Mouse (Mus musculus) CH12.LX (cell line): Measurements from ENCODE around the gene Serpind1. TPM values are rescaled to one million over a fixed set of nuclear protein-coding genes. Genes with fewer than 3 reads are reported as not detected.

Experiments
- DNase-seq: peaks from one replicate; pipeline ENCODE4 v3.0.0-alpha.2; 2013; ENCODE audit errors: extremely low read depth
- H3K27ac ChIP-seq: 2 replicates; pipeline ENCODE4 v1.5.1; 2012; ENCODE audit warnings: low read depth, mild to moderate bottlenecking, control low read depth, moderate library complexity; ENCODE audit not compliant: insufficient read depth
- H3K27me3 ChIP-seq: replicated peaks from 2 replicates; pipeline ENCODE3; 2012; ENCODE audit warnings: inconsistent platforms
- H3K36me3 ChIP-seq, 2 experiments: replicated peaks in 1 of 2; 2 replicates each; pipeline versions ENCODE3 to v1.6.1; 2012; ENCODE audit warnings: inconsistent platforms in 1 of 2, low read length in 1 of 2, mild to moderate bottlenecking in 1 of 2, mixed read lengths in 1 of 2, moderate library complexity in 1 of 2; ENCODE audit not compliant: control insufficient read depth in 1 of 2, insufficient read depth in 1 of 2
- H3K4me1 ChIP-seq, 2 experiments: 2 replicates each; pipeline ENCODE4 v1.6.1; 2012; ENCODE audit warnings: inconsistent platforms in 1 of 2, moderate library complexity in 1 of 2; ENCODE audit not compliant: insufficient read depth in 2 of 2, control insufficient read depth in 1 of 2
- H3K4me2 ChIP-seq: 2 replicates; pipeline ENCODE4 v1.6.1; 2012; ENCODE audit warnings: low read depth, mild to moderate bottlenecking, control low read depth; ENCODE audit not compliant: poor library complexity, insufficient read depth, severe bottlenecking
- H3K4me3 ChIP-seq, 3 experiments: fragments of 150-350 bp in 1 of 3; sonication (generic) in 1 of 3; replicated peaks in 1 of 3; 2 replicates each; pipeline versions ENCODE3 to v1.5.1; 2011 to 2012; ENCODE audit warnings: low read depth in 2 of 3, low read length in 2 of 3, mild to moderate bottlenecking in 2 of 3, moderate library complexity in 2 of 3, control low read depth in 1 of 3, improper control_type of control experiment in 1 of 3, inconsistent platforms in 1 of 3, mixed read lengths in 1 of 3; ENCODE audit not compliant: poor library complexity in 1 of 3
- H3K79me2 ChIP-seq: replicated peaks from 2 replicates; pipeline ENCODE4 v1.6.1; 2012; ENCODE audit warnings: mild to moderate bottlenecking, moderate library complexity; ENCODE audit not compliant: control insufficient read depth, poor library complexity, insufficient read depth, severe bottlenecking; ENCODE audit errors: extremely low read depth
- H3K9ac ChIP-seq: 2 replicates; pipeline ENCODE4 v1.6.1; 2012; ENCODE audit warnings: low read depth, mild to moderate bottlenecking, control low read depth, moderate library complexity; ENCODE audit not compliant: insufficient read depth
- H3K9me3 ChIP-seq: replicated peaks from 2 replicates; pipeline ENCODE3; 2012; ENCODE audit warnings: low read length, inconsistent platforms, mixed read lengths
- BHLHE40 ChIP-seq: IDR thresholded peaks from 2 replicates; pipeline ENCODE4 v1.6.1; 2011; ENCODE audit warnings: mild to moderate bottlenecking, low read depth, low read length, improper control_type of control experiment
- CHD1 ChIP-seq: IDR thresholded peaks from 2 replicates; pipeline ENCODE4 v1.6.1; 2012; ENCODE audit warnings: low read depth, low read length, improper control_type of control experiment, inconsistent platforms
- CHD2 ChIP-seq: IDR thresholded peaks from 2 replicates; pipeline ENCODE4 v1.6.1; 2011; ENCODE audit warnings: low read length, improper control_type of control experiment
- CTCF ChIP-seq, 2 experiments: IDR thresholded peaks in 1 of 2; conservative IDR thresholded peaks in 1 of 2; 2 replicates each; pipeline ENCODE4 v1.5.1; 2011 to 2012; ENCODE audit warnings: low read depth in 2 of 2, low read length in 2 of 2, improper control_type of control experiment in 1 of 2, inconsistent platforms in 1 of 2, mild to moderate bottlenecking in 1 of 2, moderate library complexity in 1 of 2
- E2F4 ChIP-seq: IDR thresholded peaks from 2 replicates; pipeline ENCODE4 v1.6.1; 2011; ENCODE audit warnings: low read depth, low read length, improper control_type of control experiment; ENCODE audit not compliant: insufficient replicate concordance
- ELF1 ChIP-seq: IDR thresholded peaks from 2 replicates; pipeline ENCODE4 v1.6.1; 2014; ENCODE audit warnings: low read depth, mild to moderate bottlenecking, inconsistent platforms, low read length, improper control_type of control experiment
- EP300 ChIP-seq: IDR thresholded peaks from 2 replicates; pipeline ENCODE4 v1.6.1; 2011; ENCODE audit warnings: low read length, improper control_type of control experiment
- ETS1 ChIP-seq: conservative IDR thresholded peaks from 2 replicates; pipeline ENCODE4 v1.6.1; 2012; ENCODE audit warnings: low read depth, mild to moderate bottlenecking, inconsistent platforms, low read length, improper control_type of control experiment, moderate library complexity
- GABPA ChIP-seq: IDR thresholded peaks from 2 replicates; pipeline ENCODE4 v1.6.1; 2012; ENCODE audit warnings: low read depth, low read length, improper control_type of control experiment, inconsistent platforms; ENCODE audit not compliant: insufficient replicate concordance
- HCFC1 ChIP-seq: IDR thresholded peaks from 2 replicates; pipeline ENCODE4 v1.6.1; 2012; ENCODE audit warnings: low read depth, mild to moderate bottlenecking, inconsistent platforms, low read length, improper control_type of control experiment
- IRF4 ChIP-seq: IDR thresholded peaks from 2 replicates; pipeline ENCODE4 v1.6.1; 2014; ENCODE audit warnings: low read depth, mild to moderate bottlenecking, inconsistent platforms, low read length, improper control_type of control experiment
- JUN ChIP-seq: IDR thresholded peaks from 2 replicates; pipeline ENCODE4 v1.6.1; 2011; ENCODE audit warnings: low read depth, mild to moderate bottlenecking, low read length, improper control_type of control experiment, moderate library complexity; ENCODE audit not compliant: insufficient read depth
- JUND ChIP-seq: conservative IDR thresholded peaks from 2 replicates; pipeline ENCODE4 v1.6.1; 2011; ENCODE audit warnings: low read depth, low read length, improper control_type of control experiment
- KAT2A ChIP-seq: IDR thresholded peaks from 2 replicates; pipeline ENCODE4 v1.6.1; 2012; ENCODE audit warnings: low read length, improper control_type of control experiment, inconsistent platforms; ENCODE audit not compliant: insufficient replicate concordance
- MAFK ChIP-seq: IDR thresholded peaks from 2 replicates; pipeline ENCODE4 v1.6.1; 2011; ENCODE audit warnings: low read length, improper control_type of control experiment; ENCODE audit not compliant: insufficient replicate concordance
- MAX ChIP-seq: IDR thresholded peaks from 2 replicates; pipeline ENCODE4 v1.6.1; 2011; ENCODE audit warnings: low read length, improper control_type of control experiment
- MAZ ChIP-seq: IDR thresholded peaks from 2 replicates; pipeline ENCODE4 v1.6.1; 2012; ENCODE audit warnings: low read depth, mild to moderate bottlenecking, inconsistent platforms, low read length, improper control_type of control experiment, moderate library complexity
- MEF2A ChIP-seq: IDR thresholded peaks from 2 replicates; pipeline ENCODE4 v1.6.1; 2014; ENCODE audit warnings: low read depth, mild to moderate bottlenecking, inconsistent platforms, low read length, improper control_type of control experiment, borderline replicate concordance
- MXI1 ChIP-seq: IDR thresholded peaks from 2 replicates; pipeline ENCODE4 v1.6.1; 2011; ENCODE audit warnings: mild to moderate bottlenecking, low read depth, low read length, improper control_type of control experiment
- MYC ChIP-seq: IDR thresholded peaks from 2 replicates; pipeline ENCODE4 v1.6.1; 2011; ENCODE audit warnings: low read depth, mild to moderate bottlenecking, improper control_type of control experiment, low read length
- NELFE ChIP-seq: IDR thresholded peaks from 2 replicates; pipeline ENCODE4 v1.6.1; 2011; ENCODE audit warnings: low read depth, low read length, improper control_type of control experiment
- NRF1 ChIP-seq: IDR thresholded peaks from 2 replicates; pipeline ENCODE4 v1.6.1; 2014; ENCODE audit warnings: low read depth, mild to moderate bottlenecking, inconsistent platforms, low read length, improper control_type of control experiment, moderate library complexity
- PAX5 ChIP-seq: IDR thresholded peaks from 2 replicates; pipeline ENCODE4 v1.6.1; 2012; ENCODE audit warnings: low read length, inconsistent platforms, mixed read lengths
- POLR2A ChIP-seq: IDR thresholded peaks from 2 replicates; pipeline ENCODE4 v1.6.1; 2011; ENCODE audit warnings: low read depth, mild to moderate bottlenecking, improper control_type of control experiment, low read length
- POLR2AphosphoS2 ChIP-seq: IDR thresholded peaks from 2 replicates; pipeline ENCODE4 v1.6.1; 2011; ENCODE audit warnings: low read depth, low read length, improper control_type of control experiment
- RAD21 ChIP-seq: IDR thresholded peaks from 2 replicates; pipeline ENCODE4 v1.6.1; 2011; ENCODE audit warnings: low read depth, mild to moderate bottlenecking, low read length, improper control_type of control experiment, moderate library complexity
- RCOR1 ChIP-seq: conservative IDR thresholded peaks from 2 replicates; pipeline ENCODE4 v1.6.1; 2012; ENCODE audit warnings: low read depth, mild to moderate bottlenecking, inconsistent platforms, low read length, improper control_type of control experiment
- SIN3A ChIP-seq: IDR thresholded peaks from 2 replicates; pipeline ENCODE4 v1.6.1; 2012; ENCODE audit warnings: low read length, improper control_type of control experiment, inconsistent platforms
- SMC3 ChIP-seq: IDR thresholded peaks from 2 replicates; pipeline ENCODE4 v1.6.1; 2011; ENCODE audit warnings: low read depth, low read length, improper control_type of control experiment
- TBP ChIP-seq: conservative IDR thresholded peaks from 2 replicates; pipeline ENCODE4 v1.6.1; 2011; ENCODE audit warnings: low read depth, low read length, improper control_type of control experiment
- TCF12 ChIP-seq: IDR thresholded peaks from 2 replicates; pipeline ENCODE4 v1.6.1; 2014; ENCODE audit warnings: low read depth, mild to moderate bottlenecking, inconsistent platforms, low read length, improper control_type of control experiment
- UBTF ChIP-seq: IDR thresholded peaks from 2 replicates; pipeline ENCODE4 v1.6.1; 2012; ENCODE audit warnings: low read depth, mild to moderate bottlenecking, inconsistent platforms, low read length, improper control_type of control experiment, moderate library complexity
- USF1 ChIP-seq: IDR thresholded peaks from 2 replicates; pipeline ENCODE4 v1.6.1; 2014; ENCODE audit warnings: low read depth, mild to moderate bottlenecking, inconsistent platforms, low read length, improper control_type of control experiment
- USF2 ChIP-seq: conservative IDR thresholded peaks from 2 replicates; pipeline ENCODE4 v1.6.1; 2011; ENCODE audit warnings: low read depth, low read length, improper control_type of control experiment
- ZC3H11A ChIP-seq: IDR thresholded peaks from 2 replicates; pipeline ENCODE4 v1.6.1; 2012; ENCODE audit warnings: low read depth, mild to moderate bottlenecking, inconsistent platforms, low read length, improper control_type of control experiment
- ZKSCAN1 ChIP-seq: IDR thresholded peaks from 2 replicates; pipeline ENCODE4 v1.6.1; 2012; ENCODE audit warnings: low read depth, inconsistent platforms, low read length, improper control_type of control experiment, borderline replicate concordance
- ZMIZ1 ChIP-seq: IDR thresholded peaks from 2 replicates; pipeline ENCODE4 v1.6.1; 2012; ENCODE audit warnings: low read depth, mild to moderate bottlenecking, inconsistent platforms, low read length, improper control_type of control experiment
- ZNF384 ChIP-seq: IDR thresholded peaks from 2 replicates; pipeline ENCODE4 v1.6.1; 2012; ENCODE audit warnings: low read depth, low read length, improper control_type of control experiment, inconsistent platforms
- dilution Hi-C: fragments of 300-500 bp; cut with MboI; formaldehyde crosslinking; loops from 2 replicates; pipeline ENCODE4 v1.14.3; 2020; ENCODE audit warnings: low sequenced_read_pairs; ENCODE audit not compliant: extremely low pct_unique_long_range_greater_than_20kb, extremely low pct_ligation_motif_present
- in situ Hi-C: fragments of 300-500 bp; cut with MboI; formaldehyde crosslinking; loops from 3 replicates; pipeline ENCODE4 v1.14.3; 2019; ENCODE audit warnings: low sequenced_read_pairs, low pct_ligation_motif_present, low pct_unique_long_range_greater_than_20kb, mixed read lengths
- polyA plus RNA-seq: library from polyadenylated mRNA; unstranded; fragments of >175 nt; gene quantifications from 2 replicates; pipeline ENCODE4 v1.2.1, GENCODE M21; 2012; ENCODE audit warnings: low read depth; ENCODE audit not compliant: insufficient read length
- total RNA-seq, 2 experiments: library from RNA; depleted of rRNA; stranded (reverse); fragments of 300-350 nt in 1 of 2; fragments of >200 nt in 1 of 2; gene quantifications; 2 replicates each; pipeline ENCODE4 v1.2.3; 2012 to 2014

Gene Serpind1
- total and polyA plus RNA-seq, 3 experiments, result 6.8 to 15.6 (median 13.9) TPM

DNA sequence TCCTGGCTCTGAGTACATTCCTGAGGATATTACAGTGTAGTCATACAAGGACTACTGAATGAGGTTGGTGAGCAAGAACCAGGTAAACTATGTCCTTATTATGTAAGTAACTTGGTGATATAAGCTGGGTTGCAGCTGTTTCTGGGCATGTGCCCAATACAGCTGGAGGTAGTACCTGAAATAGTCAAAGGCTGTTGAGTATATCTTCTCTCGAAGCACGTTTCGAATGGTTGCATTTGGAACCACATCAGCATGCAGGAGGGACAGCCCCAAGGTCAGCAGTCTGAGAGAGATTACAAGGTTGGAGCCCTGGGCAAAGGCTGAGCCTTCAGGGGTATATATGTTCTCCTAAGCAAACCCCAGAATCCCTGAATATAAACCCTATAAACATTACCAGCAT is 30.4 kb upstream of the Serpind1 start:
- Histone ChIP-seq H3K79me2 (no peaks in the 10 kb centered on the region), H3K4me3 (no peak overlapping the region), H3K36me3 (peaks cover 56 to 87% of the 10 kb centered on the region in 2 experiments), H3K4me1 (peaks cover 35 to 53% of the 10 kb centered on the region in 2 experiments), H3K27me3 (no peaks in the 10 kb centered on the region), H3K4me2 (no peak overlapping the region), H3K9me3 (no peaks in the 10 kb centered on the region), H3K9ac (no peak overlapping the region), H3K27ac (no peak overlapping the region)
- in situ Hi-C loops, result loop anchor here (5.0 kb wide), 1 partner anchor 36 kb away; no protein-coding TSS in a partner anchor
- DNase-seq, result peak; percentile 85
- TF ChIP-seq TCF12 (peak; percentile 59; the same call in 1 of the 2 replicates), POLR2A (no peak), E2F4 (no peak), CHD1 (no peak), MXI1 (no peak; the same call in 1 of the 2 replicates), BHLHE40 (peak; percentile 96), USF1 (no peak), RAD21 (no peak; the same call in 1 of the 2 replicates), EP300 (peak; percentile 57), UBTF (no peak), POLR2AphosphoS2 (no peak), MYC (peak; percentile 73), NELFE (no peak), ZC3H11A (no peak), CTCF (conservative IDR thresholded peaks at IDR 0.05 in 1 of 2, IDR thresholded peaks at IDR 0.05 in 1 of 2; ENCODE audit: low read depth in 2 of 2, low read length in 2 of 2) (no peak), ZKSCAN1 (no peak), ELF1 (no peak), ZNF384 (no peak), IRF4 (peak; percentile 57; the same call in 1 of the 2 replicates), CHD2 (no peak), JUN (no peak), TBP (no peak), MEF2A (peak; percentile 88), NRF1 (no peak), PAX5 (no peak), ZMIZ1 (no peak), GABPA (no peak), KAT2A (no peak), MAX (peak; percentile 54; the same call in 1 of the 2 replicates), RCOR1 (0 out of 2 replicates have a peak, but pooled peaks have one; percentile 29), JUND (no peak; the same call in 1 of the 2 replicates), SIN3A (peak; percentile 57), SMC3 (no peak), ETS1 (peak; percentile 99), MAFK (no peak), MAZ (no peak), HCFC1 (no peak), USF2 (no peak)
- dilution Hi-C loops, result no loop called here
